In genomic region chr15:31155141-31155540, GRCm38 (mm10) we compare ENCODE assay signal across 17 mouse cellular contexts.
DNase-seq lines count a peak whose midpoint lies in the region; ATAC-seq and TF ChIP-seq lines count a peak whose summit lies in the region.
"Had no signal": no experiment of that assay in that cellular context is flagged by ENCODE, and none has a peak within 500 bp of the region (broad histone marks: within the 10 kb centered on the region; RNA-seq: fewer than 3 reads in every experiment).

No protein-coding gene starts in this region.

- no peak overlapping the region for H3K9ac ChIP-seq in forebrain, postnatal 0 days
- no peak overlapping the region for H3K9ac ChIP-seq in lung, embryonic 15.5 days
- no peak overlapping the region for H3K9ac ChIP-seq in embryonic facial prominence, embryonic 11.5 days (replicated peaks; ENCODE audit: low read length)
- H3K9ac ChIP-seq: heart, embryonic 13.5 days; hindbrain, embryonic 15.5 days; limb, embryonic 15.5 days had no signal

- peak; percentile 18 for DNase-seq in forebrain, postnatal 0 days
- no peak for DNase-seq in forebrain, embryonic 10.5 days (ENCODE audit: extremely low spot score, low spot score)
- DNase-seq in lung, adult 2 months: no peak
- DNase-seq in embryonic facial prominence, embryonic 11.5 days (ENCODE audit: low spot score): peak; percentile 72
- peak; percentile 37 for DNase-seq in mesoderm, embryonic 11.5 days (ENCODE audit: low read depth, low spot score)
- no peak for DNase-seq in adrenal gland, adult 8-10 months
- DNase-seq: cerebellum, postnatal 25 days; gastrocnemius, postnatal 14 days; right cerebral cortex, postnatal 4 days had no signal

- TF ChIP-seq CTCF in forebrain, postnatal 0 days (IDR thresholded peaks at IDR 0.05; ENCODE audit: low read depth): no peak
- no peak for TF ChIP-seq CTCF in lung, adult 2 months (IDR thresholded peaks at IDR 0.05; ENCODE audit: insufficient read depth, low read length)

- no peak for TF ChIP-seq POLR2A in lung, adult 2 months (IDR thresholded peaks at IDR 0.05; ENCODE audit: borderline replicate concordance, extremely low read depth, low read depth, low read length)

- H3K27me3 ChIP-seq in forebrain, postnatal 0 days (ENCODE audit: insufficient read depth, low read length): no peaks in the 10 kb centered on the region
- no peaks in the 10 kb centered on the region for H3K27me3 ChIP-seq in forebrain, embryonic 10.5 days (ENCODE audit: poor library complexity, severe bottlenecking)
- H3K27me3 ChIP-seq in lung, embryonic 15.5 days: no peaks in the 10 kb centered on the region
- H3K27me3 ChIP-seq in embryonic facial prominence, embryonic 11.5 days (ENCODE audit: control insufficient read depth, insufficient read depth, low read length): no peaks in the 10 kb centered on the region
- H3K27me3 ChIP-seq: heart, embryonic 13.5 days; hindbrain, embryonic 15.5 days had no signal

- H3K9me3 ChIP-seq in forebrain, postnatal 0 days (ENCODE audit: low read length): no peaks in the 10 kb centered on the region
- no peaks in the 10 kb centered on the region for H3K9me3 ChIP-seq in forebrain, embryonic 10.5 days
- H3K9me3 ChIP-seq in lung, embryonic 15.5 days: no peaks in the 10 kb centered on the region
- H3K9me3 ChIP-seq in embryonic facial prominence, embryonic 11.5 days (replicated peaks; ENCODE audit: control insufficient read depth, low read length): no peaks in the 10 kb centered on the region
- H3K9me3 ChIP-seq: G1E; heart, embryonic 13.5 days; hindbrain, embryonic 15.5 days; limb, embryonic 15.5 days had no signal

- peaks cover 3% of the 10 kb centered on the region; the same call in 1 of the 2 replicates for H3K4me1 ChIP-seq in forebrain, postnatal 0 days (ENCODE audit: insufficient read depth)
- peaks cover 17% of the 10 kb centered on the region for H3K4me1 ChIP-seq in forebrain, embryonic 10.5 days
- H3K4me1 ChIP-seq in lung, embryonic 15.5 days: peaks cover 5% of the 10 kb centered on the region; the same call in 1 of the 2 replicates
- H3K4me1 ChIP-seq in lung, adult 2 months (ENCODE audit: control insufficient read depth, insufficient read depth, low read length): no peaks in the 10 kb centered on the region
- no peaks in the 10 kb centered on the region for H3K4me1 ChIP-seq in embryonic facial prominence, embryonic 11.5 days (ENCODE audit: control insufficient read depth, insufficient read depth, low read length)

- H3K36me3 ChIP-seq in forebrain, postnatal 0 days (ENCODE audit: insufficient read depth): no peaks in the 10 kb centered on the region
- no peaks in the 10 kb centered on the region for H3K36me3 ChIP-seq in forebrain, embryonic 10.5 days (replicated peaks)
- H3K36me3 ChIP-seq in lung, embryonic 15.5 days: no peaks in the 10 kb centered on the region
- H3K36me3 ChIP-seq in embryonic facial prominence, embryonic 11.5 days (replicated peaks; ENCODE audit: control insufficient read depth, insufficient read depth, low read depth, low read length): no peaks in the 10 kb centered on the region
- H3K36me3 ChIP-seq: G1E; heart, embryonic 13.5 days; hindbrain, embryonic 15.5 days; limb, embryonic 15.5 days had no signal

- H3K4me2 ChIP-seq in forebrain, postnatal 0 days (ENCODE audit: low read depth): no peak overlapping the region
- 0 out of 2 replicates have a peak overlapping the region, but pooled peaks have one; percentile 13 for H3K4me2 ChIP-seq in lung, embryonic 15.5 days
- no peak overlapping the region for H3K4me2 ChIP-seq in embryonic facial prominence, embryonic 11.5 days (ENCODE audit: low read depth, low read length)
- H3K4me2 ChIP-seq: heart, embryonic 13.5 days; hindbrain, embryonic 15.5 days; limb, embryonic 15.5 days had no signal

- 36% methylated on average over 9 of the region's 9 CpGs for WGBS in forebrain, postnatal 0 days
- 74% methylated on average over 9 of the region's 9 CpGs for WGBS in forebrain, embryonic 10.5 days
- WGBS in lung, embryonic 15.5 days: 23% methylated on average over 9 of the region's 9 CpGs
- WGBS in lung, adult 2 months: 33% methylated on average over 9 of the region's 9 CpGs
- WGBS in embryonic facial prominence, embryonic 11.5 days: 31% methylated on average over 9 of the region's 9 CpGs

- no peak overlapping the region for H3K4me3 ChIP-seq in forebrain, postnatal 0 days (ENCODE audit: low read depth, low read length)
- H3K4me3 ChIP-seq in forebrain, embryonic 10.5 days: no peak overlapping the region
- H3K4me3 ChIP-seq in lung, embryonic 15.5 days: no peak overlapping the region
- H3K4me3 ChIP-seq in lung, adult 2 months (replicated peaks; ENCODE audit: extremely low read depth, low read depth, low read length): no peak overlapping the region
- no peak overlapping the region for H3K4me3 ChIP-seq in embryonic facial prominence, embryonic 11.5 days (ENCODE audit: low read depth, low read length)
- H3K4me3 ChIP-seq: heart, embryonic 13.5 days; hindbrain, embryonic 15.5 days; limb, embryonic 15.5 days had no signal

- no peak for ATAC-seq in forebrain, postnatal 0 days
- no peak for ATAC-seq in lung, embryonic 15.5 days (ENCODE audit: borderline replicate concordance, extremely low read depth, low FRiP score, low TSS enrichment)
- no peak; the same call in 1 of the 2 replicates for ATAC-seq in embryonic facial prominence, embryonic 11.5 days (replicated peaks; ENCODE audit: insufficient number of reproducible peaks, low FRiP score, low TSS enrichment, low read depth)
- no peak for ATAC-seq in CD4-positive, CD25-positive, alpha-beta regulatory T cell, adult 4 months

- no peak overlapping the region for H3K27ac ChIP-seq in forebrain, postnatal 0 days (ENCODE audit: low read depth, low read length)
- no peak overlapping the region for H3K27ac ChIP-seq in forebrain, embryonic 10.5 days
- H3K27ac ChIP-seq in lung, embryonic 15.5 days: no peak overlapping the region
- no peak overlapping the region for H3K27ac ChIP-seq in embryonic facial prominence, embryonic 11.5 days (replicated peaks; ENCODE audit: low read depth, low read length)
- H3K27ac ChIP-seq: heart, embryonic 13.5 days; hindbrain, embryonic 15.5 days; limb, embryonic 15.5 days; macrophage; stomach, postnatal 0 days had no signal

Comparison
In these comparisons a context has a peak if more than half of its experiments do, and no peak if none do; other contexts are left out.
1. DNase-seq: peak in forebrain, postnatal 0 days (single experiment), embryonic facial prominence, embryonic 11.5 days (single experiment) and mesoderm, embryonic 11.5 days (single experiment); none in forebrain, embryonic 10.5 days (single experiment), lung, adult 2 months (single experiment) and adrenal gland, adult 8-10 months (single experiment).